Mouse (Mus musculus): ENCODE data around the gene Gap43. TPM values are rescaled to one million over a fixed set of nuclear protein-coding genes. Genes with fewer than 3 reads are reported as not detected.
"Not testable (repeated sequence)": the region's sequence is repeated elsewhere in the genome, so short reads cannot be mapped to it uniquely, and the experiment has no call there.

Gap43 gene
- 2.5 and 2.8 TPM in 2 replicates for polyA plus RNA-seq (2015; fragmentation: Nextera tagmentation; extraction: Ambion mirVana)

GRCm38 (mm10) chr16:42340021-42340768 is at the start of gene Gap43:
Gap43 (minus strand) TSS chr16:42340651.
- no peaks in the 10 kb centered on the region for H3K9me3 ChIP-seq (replicated peaks)
- no peak within 1 kb of the TSS for H3K27ac ChIP-seq (replicated peaks)
- no peaks in the 10 kb centered on the region for H3K36me3 ChIP-seq (replicated peaks)
- H3K27me3 ChIP-seq, result peaks cover 5% of the 10 kb centered on the region; the same call in 1 of the 2 replicates
- no peaks in the 10 kb centered on the region for H3K4me1 ChIP-seq (replicated peaks)
- H3K4me2 ChIP-seq, result peak within 1 kb of the TSS; percentile 18
- no peak within 1 kb of the TSS for H3K9ac ChIP-seq
- WGBS (ENCODE audit: insufficient replicate concordance), result 2% methylated on average over 18 of the region's 18 CpGs
- no peak within 1 kb of the TSS; the same call in 1 of the 2 replicates for H3K4me3 ChIP-seq (replicated peaks)
- no peak for ATAC-seq (ENCODE audit: insufficient read depth)

GRCm38 (mm10) chr16:42381328-42381838 is 40.9 kb upstream of the Gap43 start:
- Histone ChIP-seq H3K27ac (replicated peaks) (no peak overlapping the region), H3K9ac (no peak overlapping the region), H3K4me2 (no peak overlapping the region), H3K4me1 (replicated peaks) (no peaks in the 10 kb centered on the region), H3K36me3 (replicated peaks) (no peaks in the 10 kb centered on the region), H3K9me3 (replicated peaks) (no peaks in the 10 kb centered on the region), H3K27me3 (no peaks in the 10 kb centered on the region), H3K4me3 (replicated peaks) (no peak overlapping the region)
- no peak for ATAC-seq (ENCODE audit: insufficient read depth)
- 52% methylated on average over 4 of the region's 4 CpGs for WGBS (ENCODE audit: insufficient replicate concordance)

GRCm38 (mm10) chr16:42380641-42381040 is 40.2 kb upstream of the Gap43 start:
- no peak overlapping the region for H3K9ac ChIP-seq
- no peaks in the 10 kb centered on the region for H3K4me1 ChIP-seq (replicated peaks)
- no peaks in the 10 kb centered on the region for H3K27me3 ChIP-seq
- H3K4me3 ChIP-seq (replicated peaks), result no peak overlapping the region
- 33% methylated on average over 3 of the region's 3 CpGs for WGBS (ENCODE audit: insufficient replicate concordance)
- H3K9me3 ChIP-seq (replicated peaks), result no peaks in the 10 kb centered on the region
- H3K4me2 ChIP-seq, result no peak overlapping the region
- H3K27ac ChIP-seq (replicated peaks), result no peak overlapping the region
- ATAC-seq (ENCODE audit: insufficient read depth), result no peak
- H3K36me3 ChIP-seq (replicated peaks), result no peaks in the 10 kb centered on the region

GRCm38 (mm10) chr16:42370148-42370547 is 29.7 kb upstream of the Gap43 start:
- no peaks in the 10 kb centered on the region for H3K9me3 ChIP-seq (replicated peaks)
- no peak overlapping the region for H3K9ac ChIP-seq
- no peaks in the 10 kb centered on the region for H3K36me3 ChIP-seq (replicated peaks)
- 47% methylated on average over 6 of the region's 6 CpGs for WGBS (ENCODE audit: insufficient replicate concordance)
- H3K4me1 ChIP-seq (replicated peaks), result no peaks in the 10 kb centered on the region
- no peak overlapping the region for H3K4me3 ChIP-seq (replicated peaks)
- no peak overlapping the region for H3K27ac ChIP-seq (replicated peaks)
- no peaks in the 10 kb centered on the region for H3K27me3 ChIP-seq
- ATAC-seq (ENCODE audit: insufficient read depth), result no peak
- no peak overlapping the region for H3K4me2 ChIP-seq

GRCm38 (mm10) chr16:42369346-42369745 is 28.9 kb upstream of the Gap43 start:
- H3K4me1 ChIP-seq (replicated peaks), result no peaks in the 10 kb centered on the region
- H3K27me3 ChIP-seq, result no peaks in the 10 kb centered on the region
- H3K9me3 ChIP-seq (replicated peaks), result no peaks in the 10 kb centered on the region
- no peak overlapping the region for H3K9ac ChIP-seq
- H3K27ac ChIP-seq (replicated peaks), result no peak overlapping the region
- H3K4me3 ChIP-seq (replicated peaks), result no peak overlapping the region
- 59% methylated on average over 6 of the region's 6 CpGs for whole genome bisulfite sequencing (ENCODE audit: insufficient replicate concordance)
- no peaks in the 10 kb centered on the region for H3K36me3 ChIP-seq (replicated peaks)
- ATAC-seq (ENCODE audit: insufficient read depth), result no peak
- H3K4me2 ChIP-seq, result no peak overlapping the region

- 61% methylated on average over 4 of the region's 4 CpGs for WGBS (ENCODE audit: insufficient replicate concordance)
- Histone ChIP-seq H3K4me2 (no peak overlapping the region), H3K27me3 (no peaks in the 10 kb centered on the region), H3K4me1 (replicated peaks) (no peaks in the 10 kb centered on the region), H3K4me3 (replicated peaks) (no peak overlapping the region), H3K9ac (no peak overlapping the region), H3K36me3 (replicated peaks) (no peaks in the 10 kb centered on the region), H3K27ac (replicated peaks) (no peak overlapping the region), H3K9me3 (replicated peaks) (no peaks in the 10 kb centered on the region)
- ATAC-seq (ENCODE audit: insufficient read depth), result no peak
Observed at GRCm38 (mm10) chr16:42360061-42360460, 19.6 kb upstream of the Gap43 start.

GRCm38 (mm10) chr16:42358058-42358457 is 17.6 kb upstream of the Gap43 start:
- no peak for ATAC-seq (ENCODE audit: insufficient read depth)
- no peak overlapping the region for H3K27ac ChIP-seq (replicated peaks)
- H3K27me3 ChIP-seq, result no peaks in the 10 kb centered on the region
- no peaks in the 10 kb centered on the region for H3K36me3 ChIP-seq (replicated peaks)
- no peak overlapping the region for H3K9ac ChIP-seq
- WGBS (ENCODE audit: insufficient replicate concordance), result 58% methylated on average over 4 of the region's 4 CpGs
- no peaks in the 10 kb centered on the region for H3K4me1 ChIP-seq (replicated peaks)
- no peak overlapping the region for H3K4me3 ChIP-seq (replicated peaks)
- no peak overlapping the region for H3K4me2 ChIP-seq
- H3K9me3 ChIP-seq (replicated peaks), result no peaks in the 10 kb centered on the region

GRCm38 (mm10) chr16:42350076-42350475 is 9.6 kb upstream of the Gap43 start:
- no peak overlapping the region for H3K9ac ChIP-seq
- WGBS (ENCODE audit: insufficient replicate concordance), result 64% methylated on average over 2 of the region's 2 CpGs
- no peak for ATAC-seq (ENCODE audit: insufficient read depth)
- H3K4me2 ChIP-seq, result no peak overlapping the region
- no peak overlapping the region for H3K4me3 ChIP-seq (replicated peaks)
- H3K27me3 ChIP-seq, result no peaks in the 10 kb centered on the region
- H3K9me3 ChIP-seq (replicated peaks), result no peaks in the 10 kb centered on the region
- no peak overlapping the region for H3K27ac ChIP-seq (replicated peaks)
- H3K36me3 ChIP-seq (replicated peaks), result no peaks in the 10 kb centered on the region
- no peaks in the 10 kb centered on the region for H3K4me1 ChIP-seq (replicated peaks)

GRCm38 (mm10) chr16:42340865-42341264 is 414 bp upstream of the Gap43 start:
- H3K36me3 ChIP-seq (replicated peaks); H3K9me3 ChIP-seq (replicated peaks); H3K4me2 ChIP-seq; H3K9ac ChIP-seq; H3K27ac ChIP-seq (replicated peaks); H3K4me1 ChIP-seq (replicated peaks); H3K4me3 ChIP-seq (replicated peaks); H3K27me3 ChIP-seq; ATAC-seq (ENCODE audit: insufficient read depth): not testable (repeated sequence)
- WGBS (ENCODE audit: insufficient replicate concordance), result 21% methylated on average over 2 of the region's 3 CpGs

- H3K9ac ChIP-seq, result no peak overlapping the region
- no peak overlapping the region; the same call in 1 of the 2 replicates for H3K4me3 ChIP-seq (replicated peaks)
- H3K36me3 ChIP-seq (replicated peaks), result no peaks in the 10 kb centered on the region
- peak overlapping the region; percentile 18; the same call in 1 of the 2 replicates for H3K4me2 ChIP-seq
- no peak overlapping the region for H3K27ac ChIP-seq (replicated peaks)
- ATAC-seq (ENCODE audit: insufficient read depth), result no peak
- H3K4me1 ChIP-seq (replicated peaks), result no peaks in the 10 kb centered on the region
- WGBS (ENCODE audit: insufficient replicate concordance), result under 1% methylated on average over 10 of the region's 10 CpGs
- peaks cover 5% of the 10 kb centered on the region; the same call in 1 of the 2 replicates for H3K27me3 ChIP-seq
- no peaks in the 10 kb centered on the region for H3K9me3 ChIP-seq (replicated peaks)
Observed at GRCm38 (mm10) chr16:42339512-42339911, 939 bp downstream of the Gap43 start.

- Histone ChIP-seq H3K36me3 (replicated peaks) (no peaks in the 10 kb centered on the region), H3K9me3 (replicated peaks) (no peaks in the 10 kb centered on the region), H3K4me2 (no peak overlapping the region), H3K27me3 (peaks cover 5% of the 10 kb centered on the region; the same call in 1 of the 2 replicates), H3K4me1 (replicated peaks) (no peaks in the 10 kb centered on the region), H3K27ac (replicated peaks) (no peak overlapping the region), H3K9ac (no peak overlapping the region), H3K4me3 (replicated peaks) (no peak overlapping the region)
- 3% methylated on average over 4 of the region's 4 CpGs for WGBS (ENCODE audit: insufficient replicate concordance)
- ATAC-seq (ENCODE audit: insufficient read depth), result no peak
Observed at GRCm38 (mm10) chr16:42338987-42339386, 1.5 kb downstream of the Gap43 start.
